Mouse (Mus musculus) spleen, adult 18-20 months (tissue): ENCODE measurements around the gene Fmnl2.

ENCODE experiments used
- DNase-seq, 2 experiments: peaks; one replicate each; pipeline ENCODE4 v3.0.0; 2022; ENCODE audit warnings: mixed read lengths in 2 of 2

Fmnl2 gene

GRCm38 (mm10) chr2:52864635-52865034 is 7.0 kb downstream of the Fmnl2 start:
- no peak for DNase-seq

- DNase-seq, result no peak
These were observed 8.5 kb downstream of the Fmnl2 start for GRCm38 (mm10) chr2:52866151-52866550.

GRCm38 (mm10) chr2:52867781-52868180 is 10.1 kb downstream of the Fmnl2 start:
- no peak for DNase-seq

- no peak for DNase-seq
These were observed 10.5 kb downstream of the Fmnl2 start for GRCm38 (mm10) chr2:52868181-52868580.

- no peak for DNase-seq
These were observed 15.0 kb downstream of the Fmnl2 start for GRCm38 (mm10) chr2:52872636-52873035.

GRCm38 (mm10) chr2:52873276-52874063 is 15.8 kb downstream of the Fmnl2 start:
- DNase-seq, result no peak

GRCm38 (mm10) chr2:52874721-52875120 is 17.1 kb downstream of the Fmnl2 start:
- no peak for DNase-seq

GRCm38 (mm10) chr2:52875801-52876200 is 18.1 kb downstream of the Fmnl2 start:
- no peak for DNase-seq

- DNase-seq, result no peak
These were observed 25.7 kb downstream of the Fmnl2 start for GRCm38 (mm10) chr2:52883401-52883800.

- DNase-seq, result no peak
These were observed 26.4 kb downstream of the Fmnl2 start for GRCm38 (mm10) chr2:52884082-52884481.

GRCm38 (mm10) chr2:52885071-52885470 is 27.4 kb downstream of the Fmnl2 start:
- DNase-seq, result no peak

GRCm38 (mm10) chr2:52887281-52887680 is 29.6 kb downstream of the Fmnl2 start:
- no peak for DNase-seq

- no peak for DNase-seq
These were observed 33.5 kb downstream of the Fmnl2 start for GRCm38 (mm10) chr2:52891115-52891514.

- DNase-seq, result no peak
These were observed 34.1 kb downstream of the Fmnl2 start for GRCm38 (mm10) chr2:52891744-52892143.

GRCm38 (mm10) chr2:52894983-52895621 is 37.4 kb downstream of the Fmnl2 start:
- no peak for DNase-seq

- no peak for DNase-seq
These were observed 39.3 kb downstream of the Fmnl2 start for GRCm38 (mm10) chr2:52896995-52897394.

GRCm38 (mm10) chr2:52900780-52901179 is 43.1 kb downstream of the Fmnl2 start:
- no peak for DNase-seq

- DNase-seq, result no peak
These were observed 43.8 kb downstream of the Fmnl2 start for GRCm38 (mm10) chr2:52901300-52902013.

GRCm38 (mm10) chr2:52902456-52902855 is 44.8 kb downstream of the Fmnl2 start:
- DNase-seq, result no peak

GRCm38 (mm10) chr2:52903228-52903963 is 45.7 kb downstream of the Fmnl2 start:
- DNase-seq, result no peak

GRCm38 (mm10) chr2:52904526-52904925 is 46.9 kb downstream of the Fmnl2 start:
- DNase-seq, result no peak

GRCm38 (mm10) chr2:52913311-52913710 is 55.7 kb downstream of the Fmnl2 start:
- no peak for DNase-seq

- no peak for DNase-seq
These were observed 56.1 kb downstream of the Fmnl2 start for GRCm38 (mm10) chr2:52913746-52914145.
